Mouse (Mus musculus) embryonic facial prominence, embryonic 14.5 days (tissue): ENCODE data around the gene Bend3. TPM values are rescaled to one million over a fixed set of nuclear protein-coding genes. Genes with fewer than 3 reads are reported as not detected.

Experiments used
- ATAC-seq: fragments of 200-750 bp; cut with Nextera tagmentation; 2 replicates; pipeline ENCODE4 v1.8.0; 2017; ENCODE audit warnings: low read depth, moderate number of reproducible peaks, moderate TSS enrichment
- DNase-seq: peaks from one replicate; pipeline ENCODE4 v3.0.0-alpha.2; 2015; ENCODE audit warnings: low spot score
- H3K27ac ChIP-seq: fragments of 300-500 bp; sonication (generic); replicated peaks from 2 replicates; pipeline ENCODE4 v1.5.1; 2014; ENCODE audit warnings: low read depth, mild to moderate bottlenecking, low read length, moderate library complexity
- H3K27me3 ChIP-seq: fragments of 300-500 bp; sonication (generic); replicated peaks from 2 replicates; pipeline ENCODE4 v1.6.1; 2014; ENCODE audit warnings: low read length; ENCODE audit not compliant: control insufficient read depth, insufficient read depth
- H3K36me3 ChIP-seq: fragments of 300-500 bp; sonication (generic); 2 replicates; pipeline ENCODE4 v1.6.1; 2014; ENCODE audit warnings: low read length, mixed read lengths; ENCODE audit not compliant: control insufficient read depth, insufficient read depth
- H3K4me1 ChIP-seq: fragments of 300-500 bp; sonication (generic); 2 replicates; pipeline ENCODE4 v1.6.1; 2014; ENCODE audit warnings: antibody characterized with exemption, low read length; ENCODE audit not compliant: control insufficient read depth, insufficient read depth
- H3K4me2 ChIP-seq: fragments of 300-500 bp; sonication (generic); 2 replicates; pipeline ENCODE4 v1.6.1; 2014; ENCODE audit warnings: low read depth, mild to moderate bottlenecking, low read length, moderate library complexity, mixed read lengths
- H3K4me3 ChIP-seq: fragments of 300-500 bp; sonication (generic); 2 replicates; pipeline ENCODE4 v1.5.1; 2014; ENCODE audit warnings: low read depth, mild to moderate bottlenecking, low read length
- H3K9ac ChIP-seq: fragments of 300-500 bp; sonication (generic); 2 replicates; pipeline ENCODE4 v1.6.1; 2014; ENCODE audit warnings: low read depth, mild to moderate bottlenecking, low read length, moderate library complexity, mixed read lengths
- H3K9me3 ChIP-seq: fragments of 300-500 bp; sonication (generic); 2 replicates; pipeline ENCODE4 v1.6.1; 2016; ENCODE audit warnings: low read length; ENCODE audit not compliant: control insufficient read depth
- WGBS: fragments of 180-500 bp; shearing (Covaris S2); extraction: QIAGEN DNeasy Blood & Tissue Kit; methylation state at CpG from one replicate; pipeline ENCODE4 v1.1.7; 2014; 5-methylcytosine and 5-hydroxymethylcytosine counted together
- polyA plus RNA-seq: library from polyadenylated mRNA; unstranded; fragments of >200 nt; fragmentation: Nextera tagmentation; extraction: Ambion mirVana; gene quantifications from 2 replicates; pipeline ENCODE4 v1.2.1, GENCODE M21; 2014

The Bend3 gene
- polyA plus RNA-seq, 1 experiment from 2014 or later, result 3.6 TPM

DNA sequence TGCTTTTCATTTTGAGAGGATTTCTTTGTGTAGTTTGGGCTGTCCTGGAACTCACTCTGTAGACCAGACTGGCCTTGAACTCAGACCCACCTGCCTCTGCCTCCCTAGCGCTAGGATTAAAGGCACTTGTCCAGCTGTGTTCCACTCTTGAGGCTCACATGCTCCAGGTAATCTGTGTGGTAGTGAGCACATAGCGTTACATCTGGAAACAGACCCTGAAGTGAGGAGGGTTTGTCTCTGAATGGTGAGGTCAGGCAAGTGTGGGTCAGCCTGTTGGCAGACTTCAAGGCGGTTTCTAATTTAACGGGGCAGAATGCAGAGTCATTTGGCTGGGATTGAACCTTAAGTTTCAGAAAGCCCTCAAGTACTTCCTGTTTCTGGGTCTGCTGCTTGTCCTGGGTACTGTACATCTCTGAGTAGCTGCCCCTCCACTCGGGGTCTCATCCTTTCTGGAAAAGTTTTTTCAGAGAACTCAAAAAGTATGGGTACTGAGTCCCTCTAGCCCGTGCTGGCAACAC, 7.2 kb downstream of the Bend3 start:
- Histone ChIP-seq H3K36me3 (no peaks in the 10 kb centered on the region), H3K4me3 (no peak overlapping the region), H3K4me1 (peaks cover 25% of the 10 kb centered on the region), H3K27me3 (no peaks in the 10 kb centered on the region), H3K9ac (no peak overlapping the region), H3K4me2 (no peak overlapping the region), H3K27ac (no peak overlapping the region), H3K9me3 (no peaks in the 10 kb centered on the region)
- ATAC-seq, result no peak
- 82% methylated on average over 6 of the region's 6 CpGs for WGBS
- DNase-seq, result no peak

- 90% methylated on average over 3 of the region's 3 CpGs for WGBS
- H3K27ac ChIP-seq, result no peak overlapping the region
- H3K4me1 ChIP-seq, result peaks cover 20% of the 10 kb centered on the region
- H3K9me3 ChIP-seq, result no peaks in the 10 kb centered on the region
- ATAC-seq (no peak), DNase-seq (no peak)
- no peak overlapping the region for H3K9ac ChIP-seq
- H3K4me2 ChIP-seq, result no peak overlapping the region
- no peak overlapping the region for H3K4me3 ChIP-seq
- no peaks in the 10 kb centered on the region for H3K36me3 ChIP-seq
- H3K27me3 ChIP-seq, result no peaks in the 10 kb centered on the region
Measured at GRCm38 (mm10) chr10:43487441-43488010, 8.9 kb downstream of the Bend3 start.

- Histone ChIP-seq H3K9ac (no peak overlapping the region), H3K27ac (no peak overlapping the region), H3K4me1 (peaks cover 16% of the 10 kb centered on the region), H3K4me3 (no peak overlapping the region), H3K27me3 (no peaks in the 10 kb centered on the region), H3K4me2 (no peak overlapping the region), H3K9me3 (no peaks in the 10 kb centered on the region), H3K36me3 (no peaks in the 10 kb centered on the region)
- DNase-seq, result no peak
- WGBS, result 67% methylated on average over 4 of the region's 4 CpGs
- ATAC-seq, result no peak
Measured at GRCm38 (mm10) chr10:43488258-43488657, 9.6 kb downstream of the Bend3 start.

DNA sequence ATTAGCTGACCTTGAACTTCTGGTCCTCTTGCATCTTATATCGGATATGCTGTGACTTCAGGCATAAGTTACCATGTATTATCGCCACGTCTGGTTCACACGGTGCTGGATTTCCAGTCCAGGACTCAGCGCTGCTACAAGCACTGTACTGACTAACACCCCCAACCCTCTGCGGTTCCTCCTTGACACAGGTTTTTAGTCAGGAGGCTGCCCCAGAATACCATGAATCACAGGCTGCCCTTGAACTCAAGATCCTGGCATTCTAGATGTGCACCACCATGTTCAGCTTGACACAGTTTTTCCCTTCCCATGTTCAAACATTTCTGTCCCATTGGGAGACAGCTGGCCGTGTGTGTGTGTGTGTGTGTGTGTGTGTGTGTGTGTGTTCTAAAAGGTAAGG, 10.5 kb downstream of the Bend3 start:
- no peak overlapping the region for H3K4me2 ChIP-seq
- H3K27ac ChIP-seq, result no peak overlapping the region
- DNase-seq, result no peak
- no peaks in the 10 kb centered on the region for H3K27me3 ChIP-seq
- H3K36me3 ChIP-seq, result peaks cover 3% of the 10 kb centered on the region; the same call in 1 of the 2 replicates
- H3K9me3 ChIP-seq, result no peaks in the 10 kb centered on the region
- 77% methylated on average over 7 of the region's 7 CpGs for WGBS
- no peak for ATAC-seq
- H3K9ac ChIP-seq, result no peak overlapping the region
- H3K4me1 ChIP-seq, result peaks cover 10% of the 10 kb centered on the region; the same call in 1 of the 2 replicates
- H3K4me3 ChIP-seq, result no peak overlapping the region

GRCm38 (mm10) chr10:43489550-43489949, 10.9 kb downstream of the Bend3 start:
- no peak for DNase-seq

GRCm38 (mm10) chr10:43490034-43490433, 11.4 kb downstream of the Bend3 start:
- WGBS, result 69% methylated on average over 8 of the region's 8 CpGs
- H3K9ac ChIP-seq, result no peak overlapping the region
- H3K4me3 ChIP-seq, result no peak overlapping the region
- H3K4me2 ChIP-seq, result no peak overlapping the region
- peaks cover 10% of the 10 kb centered on the region; the same call in 1 of the 2 replicates for H3K4me1 ChIP-seq
- no peaks in the 10 kb centered on the region for H3K9me3 ChIP-seq
- no peaks in the 10 kb centered on the region for H3K27me3 ChIP-seq
- DNase-seq, result no peak
- no peak overlapping the region for H3K27ac ChIP-seq
- no peak for ATAC-seq
- H3K36me3 ChIP-seq, result peaks cover 12% of the 10 kb centered on the region

More at GRCm38 (mm10) chr10:43489550-43489949, 10.9 kb downstream of the Bend3 start:
- H3K4me1 ChIP-seq, result peaks cover 10% of the 10 kb centered on the region; the same call in 1 of the 2 replicates
- no peaks in the 10 kb centered on the region for H3K9me3 ChIP-seq
- H3K36me3 ChIP-seq, result peaks cover 7% of the 10 kb centered on the region
- no peak for ATAC-seq
- no peak overlapping the region for H3K4me3 ChIP-seq
- no peak overlapping the region for H3K4me2 ChIP-seq
- WGBS, result 11% methylated on average over 6 of the region's 6 CpGs
- H3K27me3 ChIP-seq, result no peaks in the 10 kb centered on the region
- H3K9ac ChIP-seq, result no peak overlapping the region
- no peak overlapping the region for H3K27ac ChIP-seq

- ATAC-seq, result no peak
- Histone ChIP-seq H3K36me3 (peaks cover 20% of the 10 kb centered on the region), H3K4me2 (no peak overlapping the region), H3K9me3 (no peaks in the 10 kb centered on the region), H3K27ac (no peak overlapping the region), H3K9ac (no peak overlapping the region), H3K4me3 (no peak overlapping the region), H3K27me3 (no peaks in the 10 kb centered on the region), H3K4me1 (peaks cover 10% of the 10 kb centered on the region; the same call in 1 of the 2 replicates)
- 88% methylated on average over 5 of the region's 5 CpGs for WGBS
- no peak for DNase-seq
Measured at GRCm38 (mm10) chr10:43490846-43491245, 12.2 kb downstream of the Bend3 start.

DNA sequence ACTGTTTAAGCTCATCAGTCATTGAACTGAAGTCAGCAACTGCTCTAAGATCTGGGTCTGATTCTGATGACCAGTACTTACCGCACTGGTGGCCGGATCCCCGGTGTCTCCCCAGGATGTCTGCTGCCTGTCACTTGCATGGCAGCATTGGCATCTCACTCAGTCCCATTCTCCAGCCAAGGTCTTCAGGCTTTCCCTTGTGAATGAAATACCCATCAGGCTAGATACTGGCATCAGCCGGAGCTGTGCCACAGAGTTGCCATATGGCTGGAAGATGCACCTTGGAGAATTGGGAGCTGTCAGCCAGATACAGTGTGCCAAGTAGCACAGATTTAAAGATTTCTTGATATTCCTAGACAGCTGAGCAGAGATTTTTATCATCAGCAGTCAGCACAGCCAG, 24.0 kb downstream of the Bend3 start:
- no peak overlapping the region for H3K9ac ChIP-seq
- 100% methylated on average over 4 of the region's 4 CpGs for WGBS
- H3K27me3 ChIP-seq, result no peaks in the 10 kb centered on the region
- H3K4me2 ChIP-seq, result no peak overlapping the region
- H3K9me3 ChIP-seq, result no peaks in the 10 kb centered on the region
- no peaks in the 10 kb centered on the region for H3K4me1 ChIP-seq
- peaks cover 49% of the 10 kb centered on the region for H3K36me3 ChIP-seq
- no peak overlapping the region for H3K4me3 ChIP-seq
- no peak overlapping the region for H3K27ac ChIP-seq
- DNase-seq, result no peak
- no peak for ATAC-seq

GRCm38 (mm10) chr10:43504291-43504690, 25.7 kb downstream of the Bend3 start:
- ATAC-seq (no peak), DNase-seq (no peak)
- no peaks in the 10 kb centered on the region for H3K27me3 ChIP-seq
- H3K9ac ChIP-seq, result no peak overlapping the region
- H3K4me2 ChIP-seq, result no peak overlapping the region
- no peaks in the 10 kb centered on the region for H3K4me1 ChIP-seq
- WGBS, result 62% methylated on average over 1 of the region's 1 CpGs
- no peaks in the 10 kb centered on the region for H3K9me3 ChIP-seq
- H3K4me3 ChIP-seq, result no peak overlapping the region
- peaks cover 38% of the 10 kb centered on the region for H3K36me3 ChIP-seq
- H3K27ac ChIP-seq, result no peak overlapping the region
